Mouse (Mus musculus) myocyte (in vitro differentiated cells): ENCODE results near the gene Plekhj1. TPM values are rescaled to one million over a fixed set of nuclear protein-coding genes. Genes with fewer than 3 reads are reported as not detected.

ENCODE experiments used
- H3K27me3 ChIP-seq: one replicate; pipeline ENCODE4 v1.6.1; 2011; ENCODE audit not compliant: control insufficient read depth, insufficient read depth, insufficient read length
- H3K36me3 ChIP-seq: one replicate; pipeline ENCODE4 v1.6.1; 2011; ENCODE audit not compliant: control insufficient read depth, insufficient read depth
- H3K4me2 ChIP-seq: one replicate; pipeline ENCODE4 v1.6.1; 2011; ENCODE audit warnings: low read depth, control low read depth
- H3K4me3 ChIP-seq: one replicate; pipeline ENCODE4 v1.5.1; 2011; ENCODE audit warnings: mild to moderate bottlenecking, control low read depth, moderate library complexity
- H3K79me2 ChIP-seq: one replicate; pipeline ENCODE4 v1.6.1; 2011; ENCODE audit not compliant: control insufficient read depth, insufficient read depth
- H3ac ChIP-seq: one replicate; pipeline ENCODE4 v1.6.1; 2011; ENCODE audit not compliant: control insufficient read depth, insufficient read length
- CEBPB ChIP-seq: IDR thresholded peaks from 2 replicates; pipeline ENCODE4 v1.6.1; 2011; ENCODE audit warnings: mild to moderate bottlenecking, moderate library complexity; ENCODE audit not compliant: poor library complexity, insufficient read depth, severe bottlenecking
- E2F4 ChIP-seq: IDR thresholded peaks from one replicate; pipeline ENCODE4 v1.6.1; 2011; ENCODE audit warnings: mild to moderate bottlenecking, control low read depth, moderate library complexity; ENCODE audit not compliant: insufficient read depth
- MAX ChIP-seq: IDR thresholded peaks from one replicate; pipeline ENCODE4 v1.6.1; 2011; ENCODE audit warnings: low read depth, mild to moderate bottlenecking, control low read depth
- MYOD1 ChIP-seq, 3 experiments: IDR thresholded peaks; one replicate each; pipeline ENCODE4 v1.6.1; 2011; ENCODE audit warnings: control low read depth in 2 of 3, low read depth in 2 of 3, mild to moderate bottlenecking in 2 of 3, moderate library complexity in 1 of 3; ENCODE audit not compliant: insufficient read length in 2 of 3, control insufficient read depth in 1 of 3
- MYOG ChIP-seq, 3 experiments: IDR thresholded peaks; one replicate each; pipeline ENCODE4 v1.6.1; 2011; ENCODE audit warnings: control low read depth in 2 of 3, low read depth in 2 of 3, mild to moderate bottlenecking in 2 of 3; ENCODE audit not compliant: insufficient read length in 2 of 3, control insufficient read depth in 1 of 3, insufficient read depth in 1 of 3
- POLR2A ChIP-seq: IDR thresholded peaks from one replicate; pipeline ENCODE4 v1.6.1; 2011; ENCODE audit warnings: low read depth, mild to moderate bottlenecking, control low read depth, moderate library complexity; ENCODE audit not compliant: insufficient read length
- POLR2AphosphoS2 ChIP-seq: IDR thresholded peaks from one replicate; pipeline ENCODE4 v1.6.1; 2011; ENCODE audit warnings: low read depth, control low read depth; ENCODE audit not compliant: insufficient read length
- REST ChIP-seq: IDR thresholded peaks from one replicate; pipeline ENCODE4 v1.6.1; 2011; ENCODE audit warnings: mild to moderate bottlenecking, control low read depth, moderate library complexity; ENCODE audit not compliant: insufficient read depth, insufficient read length
- SRF ChIP-seq: IDR thresholded peaks from one replicate; pipeline ENCODE4 v1.6.1; 2011; ENCODE audit warnings: low read depth; ENCODE audit not compliant: control insufficient read depth, insufficient read length
- TCF12 ChIP-seq: IDR thresholded peaks from one replicate; pipeline ENCODE4 v1.6.1; 2011; ENCODE audit warnings: mild to moderate bottlenecking, control low read depth; ENCODE audit not compliant: poor library complexity, insufficient read depth, severe bottlenecking
- TCF3 ChIP-seq: IDR thresholded peaks from one replicate; pipeline ENCODE4 v1.6.1; 2011; ENCODE audit warnings: low read depth, control low read depth; ENCODE audit not compliant: insufficient read length
- USF1 ChIP-seq: IDR thresholded peaks from one replicate; pipeline ENCODE4 v1.6.1; 2011; ENCODE audit warnings: low read depth, mild to moderate bottlenecking, control low read depth, moderate library complexity
- polyA plus RNA-seq: library from polyadenylated mRNA; unstranded; fragments of >200 nt; fragmentation: generic; extraction: Trizol; gene quantifications from one replicate; pipeline ENCODE4 v1.2.1, GENCODE M21; 2012; ENCODE audit warnings: missing spikeins

Gene Plekhj1
- polyA plus RNA-seq, 1 experiment: 69.6 TPM

GRCm38 (mm10) chr10:80768365-80768764, 30.1 kb downstream of the Plekhj1 start:
- no peak overlapping the region for H3K4me2 ChIP-seq
- no peak overlapping the region for H3K4me3 ChIP-seq
- no peaks in the 10 kb centered on the region for H3K27me3 ChIP-seq
- TF ChIP-seq TCF3 (no peak), USF1 (no peak), MAX (no peak), CEBPB (no peak), MYOD1 (IDR thresholded peaks at IDR 0.05; ENCODE audit: control insufficient read depth in 1 of 3, insufficient read length in 2 of 3, low read depth in 2 of 3) (no peak), REST (no peak), TCF12 (no peak), SRF (no peak), POLR2A (no peak)
- no peak overlapping the region for H3ac ChIP-seq
- H3K36me3 ChIP-seq: peaks cover 27% of the 10 kb centered on the region
- H3K79me2 ChIP-seq: peaks cover 26% of the 10 kb centered on the region

GRCm38 (mm10) chr10:80766161-80766815, 32.1 kb downstream of the Plekhj1 start:
- Histone ChIP-seq H3K4me3 (no peak overlapping the region), H3K36me3 (peaks cover 26% of the 10 kb centered on the region), H3K27me3 (no peaks in the 10 kb centered on the region), H3ac (no peak overlapping the region), H3K79me2 (peaks cover 46% of the 10 kb centered on the region), H3K4me2 (no peak overlapping the region)
- TF ChIP-seq POLR2A (no peak), POLR2AphosphoS2 (no peak), REST (no peak), MYOG (IDR thresholded peaks at IDR 0.05; ENCODE audit: control insufficient read depth in 1 of 3, insufficient read depth in 1 of 3, insufficient read length in 2 of 3, low read depth in 2 of 3) (no peak), CEBPB (no peak), TCF12 (no peak), MAX (no peak), TCF3 (no peak), E2F4 (no peak), USF1 (no peak), SRF (no peak), MYOD1 (IDR thresholded peaks at IDR 0.05; ENCODE audit: control insufficient read depth in 1 of 3, insufficient read length in 2 of 3, low read depth in 2 of 3) (no peak)

- Histone ChIP-seq H3K4me2 (no peak overlapping the region), H3K36me3 (peaks cover 23% of the 10 kb centered on the region), H3ac (no peak overlapping the region), H3K4me3 (no peak overlapping the region), H3K79me2 (peaks cover 52% of the 10 kb centered on the region), H3K27me3 (no peaks in the 10 kb centered on the region)
- TF ChIP-seq REST: no peak
- no peak for TF ChIP-seq POLR2A
- TF ChIP-seq E2F4: no peak
- no peak for TF ChIP-seq MYOG (IDR thresholded peaks at IDR 0.05; ENCODE audit: control insufficient read depth in 1 of 3, insufficient read depth in 1 of 3, insufficient read length in 2 of 3, low read depth in 2 of 3)
- no peak for TF ChIP-seq USF1
- TF ChIP-seq POLR2AphosphoS2: no peak
- TF ChIP-seq MAX: no peak
- TF ChIP-seq MYOD1 (IDR thresholded peaks at IDR 0.05; ENCODE audit: control insufficient read depth in 1 of 3, insufficient read length in 2 of 3, low read depth in 2 of 3): no peak
- no peak for TF ChIP-seq CEBPB
- no peak for TF ChIP-seq SRF
- TF ChIP-seq TCF3: no peak
- TF ChIP-seq TCF12: no peak
Observed at GRCm38 (mm10) chr10:80765746-80766145, 32.7 kb downstream of the Plekhj1 start.

DNA sequence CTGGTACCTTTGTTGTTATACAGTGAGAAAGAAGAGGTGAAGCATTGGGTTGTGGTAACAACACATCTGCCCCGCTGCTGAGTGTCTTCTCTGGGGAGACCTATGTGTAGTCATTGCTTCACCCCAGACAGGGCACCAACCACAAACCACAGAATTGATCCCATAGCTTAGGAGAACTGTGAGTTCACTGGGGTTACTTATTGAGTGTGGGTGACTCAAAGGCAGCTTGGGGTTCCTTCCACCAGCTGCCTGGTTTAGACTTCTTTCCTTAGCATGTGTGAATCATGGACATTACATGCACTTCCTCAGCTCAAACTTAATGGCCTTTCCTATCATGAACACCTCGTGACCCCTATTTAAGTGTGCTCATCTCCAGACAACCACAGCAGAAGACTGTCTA, 34.9 kb downstream of the Plekhj1 start:
- Histone ChIP-seq H3K36me3 (peaks cover 16% of the 10 kb centered on the region), H3ac (no peak overlapping the region)
- no peak for TF ChIP-seq POLR2A
- no peak for TF ChIP-seq POLR2AphosphoS2
- TF ChIP-seq MYOD1 (IDR thresholded peaks at IDR 0.05; ENCODE audit: control insufficient read depth in 1 of 3, insufficient read length in 2 of 3, low read depth in 2 of 3): peak in 1 of 3 experiments; percentile 44
- no peak for TF ChIP-seq REST
- TF ChIP-seq MYOG (IDR thresholded peaks at IDR 0.05; ENCODE audit: control insufficient read depth in 1 of 3, insufficient read depth in 1 of 3, insufficient read length in 2 of 3, low read depth in 2 of 3): no peak
- TF ChIP-seq E2F4: no peak
- TF ChIP-seq MAX: no peak
- peak; percentile 69 for TF ChIP-seq USF1
- TF ChIP-seq SRF: no peak
- TF ChIP-seq CEBPB: peak; percentile 84
- TF ChIP-seq TCF3: no peak
- TF ChIP-seq TCF12: no peak

More for the DNA sequence above, 34.9 kb downstream of the Plekhj1 start:
- no peak overlapping the region for H3K4me3 ChIP-seq
- H3K79me2 ChIP-seq: peaks cover 74% of the 10 kb centered on the region
- H3K27me3 ChIP-seq: no peaks in the 10 kb centered on the region
- peak overlapping the region; percentile 44 for H3K4me2 ChIP-seq
